Mouse (Mus musculus): ENCODE results near the gene Gm13287. TPM values are rescaled to one million over a fixed set of nuclear protein-coding genes. Genes with fewer than 3 reads are reported as not detected.
"Not testable (repeated sequence)": the region's sequence is repeated elsewhere in the genome, so short reads cannot be mapped to it uniquely, and the experiment has no call there.

Gene Gm13287
- total and polyA plus RNA-seq, 2 experiments from 2014 or later = not detected

DNA sequence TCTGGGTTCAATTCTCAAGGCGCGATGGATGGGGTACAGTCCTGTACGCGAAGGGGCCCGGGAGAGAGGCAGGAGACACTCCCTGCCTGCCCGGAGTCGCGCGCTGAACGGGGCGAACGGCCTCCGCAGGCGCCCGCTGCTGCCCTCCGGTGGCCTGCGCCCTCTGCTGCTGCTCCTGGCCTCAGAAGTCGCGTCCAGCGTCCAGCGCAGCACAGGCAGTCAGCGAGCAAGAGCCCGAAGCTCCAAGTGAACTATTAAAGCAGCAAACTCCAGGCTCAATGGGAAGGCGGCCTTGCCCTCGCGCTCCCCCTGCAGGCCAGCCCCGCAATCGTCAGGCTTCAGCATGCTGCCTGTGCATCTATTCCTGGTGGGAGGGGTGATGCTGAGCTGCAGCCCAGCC is 42.6 kb upstream of the Gm13287 start:
- WGBS = under 1% methylated on average over 23 of the region's 28 CpGs
- not testable (repeated sequence) for H3K9ac ChIP-seq (replicated peaks; ENCODE audit: low read depth, low read length); ATAC-seq (ENCODE audit: insufficient read depth, low read depth)

DNA sequence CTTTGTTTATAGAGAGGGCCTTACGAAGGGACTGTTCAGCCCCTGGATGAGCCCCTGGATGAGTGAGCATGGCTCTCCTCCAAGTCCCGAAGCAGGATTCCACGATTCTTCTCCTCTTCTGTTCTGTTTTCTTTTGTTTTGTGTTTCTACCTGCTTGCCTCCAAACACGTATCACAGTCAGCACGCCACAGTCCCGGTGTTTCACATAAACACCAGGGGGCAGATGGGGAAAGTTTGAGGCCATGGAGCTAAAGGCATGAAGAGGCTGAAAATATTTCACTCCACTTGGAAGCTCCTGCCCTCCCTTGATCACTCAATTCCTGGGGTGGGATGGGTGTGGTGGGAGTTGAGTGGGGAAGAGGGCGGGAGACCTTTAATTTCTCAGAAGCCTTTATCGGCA is 41.3 kb upstream of the Gm13287 start:
- H3K9me3 ChIP-seq (replicated peaks; ENCODE audit: control insufficient read depth, low read length); H3K36me3 ChIP-seq (replicated peaks; ENCODE audit: control insufficient read depth, insufficient read depth, low read length); H3K4me2 ChIP-seq (ENCODE audit: low read depth, low read length); H3K4me1 ChIP-seq (ENCODE audit: control insufficient read depth, insufficient read depth); ATAC-seq (ENCODE audit: insufficient read depth, low read depth); H3K4me3 ChIP-seq (ENCODE audit: low read depth, low read length); H3K27me3 ChIP-seq (ENCODE audit: control insufficient read depth, insufficient read depth, low read length); DNase-seq (ENCODE audit: low spot score); H3K9ac ChIP-seq (replicated peaks; ENCODE audit: low read depth, low read length); H3K27ac ChIP-seq (ENCODE audit: low read depth): not testable (repeated sequence)
- WGBS = 63% methylated on average over 6 of the region's 8 CpGs

More for the DNA sequence above, 42.6 kb upstream of the Gm13287 start:
- H3K27me3 ChIP-seq (ENCODE audit: control insufficient read depth, insufficient read depth, low read length); H3K36me3 ChIP-seq (replicated peaks; ENCODE audit: control insufficient read depth, insufficient read depth, low read length); H3K4me1 ChIP-seq (ENCODE audit: control insufficient read depth, insufficient read depth); H3K9me3 ChIP-seq (replicated peaks; ENCODE audit: control insufficient read depth, low read length): not testable (repeated sequence)
- peak overlapping the region; percentile 78; the same call in 1 of the 2 replicates for H3K27ac ChIP-seq (ENCODE audit: low read depth)
- peak; percentile 66 for TF ChIP-seq CTCF (IDR thresholded peaks at IDR 0.05; ENCODE audit: low read depth)
- peak; percentile 83 for DNase-seq (ENCODE audit: low spot score)
- H3K4me2 ChIP-seq (ENCODE audit: low read depth, low read length) = peak overlapping the region; percentile 37
- peak overlapping the region; percentile 37 for H3K4me3 ChIP-seq (ENCODE audit: low read depth, low read length)

- ATAC-seq (ENCODE audit: insufficient read depth, low read depth); H3K9me3 ChIP-seq (replicated peaks; ENCODE audit: control insufficient read depth, low read length); H3K27ac ChIP-seq (ENCODE audit: low read depth); H3K27me3 ChIP-seq (ENCODE audit: control insufficient read depth, insufficient read depth, low read length); DNase-seq (ENCODE audit: low spot score); H3K4me2 ChIP-seq (ENCODE audit: low read depth, low read length); H3K9ac ChIP-seq (replicated peaks; ENCODE audit: low read depth, low read length); H3K4me3 ChIP-seq (ENCODE audit: low read depth, low read length); H3K4me1 ChIP-seq (ENCODE audit: control insufficient read depth, insufficient read depth); H3K36me3 ChIP-seq (replicated peaks; ENCODE audit: control insufficient read depth, insufficient read depth, low read length): not testable (repeated sequence)
- 45% methylated on average over 8 of the region's 9 CpGs for WGBS
These were observed 40.7 kb upstream of the Gm13287 start for GRCm38 (mm10) chr4:88762341-88762740.

- H3K27ac ChIP-seq (ENCODE audit: low read depth) = peak overlapping the region; percentile 61; the same call in 1 of the 2 replicates
- H3K4me2 ChIP-seq (ENCODE audit: low read depth, low read length) = peak overlapping the region; percentile 28; the same call in 1 of the 2 replicates
- ATAC-seq (ENCODE audit: insufficient read depth, low read depth); H3K9me3 ChIP-seq (replicated peaks; ENCODE audit: control insufficient read depth, low read length); H3K9ac ChIP-seq (replicated peaks; ENCODE audit: low read depth, low read length); H3K27me3 ChIP-seq (ENCODE audit: control insufficient read depth, insufficient read depth, low read length); H3K36me3 ChIP-seq (replicated peaks; ENCODE audit: control insufficient read depth, insufficient read depth, low read length); H3K4me1 ChIP-seq (ENCODE audit: control insufficient read depth, insufficient read depth): not testable (repeated sequence)
- WGBS = 3% methylated on average over 22 of the region's 42 CpGs
- H3K4me3 ChIP-seq (ENCODE audit: low read depth, low read length) = peak overlapping the region; percentile 27
- peak; percentile 49 for TF ChIP-seq CTCF (IDR thresholded peaks at IDR 0.05; ENCODE audit: low read depth)
- peak; percentile 88 for DNase-seq (ENCODE audit: low spot score)
These were observed 39.6 kb upstream of the Gm13287 start for GRCm38 (mm10) chr4:88763384-88764018.

DNA sequence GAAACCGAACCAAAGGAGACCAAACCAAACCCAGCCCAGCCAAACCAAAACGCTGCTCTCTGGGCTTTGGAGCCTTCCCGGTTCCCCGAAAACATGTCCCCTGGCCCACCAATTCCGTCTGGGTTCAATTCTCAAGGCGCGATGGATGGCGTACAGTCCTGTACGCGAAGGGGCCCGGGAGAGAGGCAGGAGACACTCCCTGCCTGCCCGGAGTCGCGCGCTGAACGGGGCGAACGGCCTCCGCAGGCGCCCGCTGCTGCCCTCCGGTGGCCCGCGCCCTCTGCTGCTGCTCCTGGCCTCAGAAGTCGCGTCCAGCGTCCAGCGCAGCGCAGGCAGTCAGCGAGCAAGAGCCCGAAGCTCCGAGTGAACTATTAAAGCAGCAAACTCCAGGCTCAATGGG is 29.5 kb upstream of the Gm13287 start, which contains the start of gene Gm13290:
Gene Gm13290, plus strand, starts transcription at position 301 of the 400 bp plus-strand sequence.
- no CpG with 5 or more reads among the region's 32 CpGs for WGBS
- ATAC-seq (ENCODE audit: insufficient read depth, low read depth); H3K4me2 ChIP-seq (ENCODE audit: low read depth, low read length); H3K4me3 ChIP-seq (ENCODE audit: low read depth, low read length); H3K9ac ChIP-seq (replicated peaks; ENCODE audit: low read depth, low read length); H3K27ac ChIP-seq (ENCODE audit: low read depth); DNase-seq (ENCODE audit: low spot score); H3K36me3 ChIP-seq (replicated peaks; ENCODE audit: control insufficient read depth, insufficient read depth, low read length); H3K9me3 ChIP-seq (replicated peaks; ENCODE audit: control insufficient read depth, low read length); H3K4me1 ChIP-seq (ENCODE audit: control insufficient read depth, insufficient read depth); H3K27me3 ChIP-seq (ENCODE audit: control insufficient read depth, insufficient read depth, low read length): not testable (repeated sequence)

DNA sequence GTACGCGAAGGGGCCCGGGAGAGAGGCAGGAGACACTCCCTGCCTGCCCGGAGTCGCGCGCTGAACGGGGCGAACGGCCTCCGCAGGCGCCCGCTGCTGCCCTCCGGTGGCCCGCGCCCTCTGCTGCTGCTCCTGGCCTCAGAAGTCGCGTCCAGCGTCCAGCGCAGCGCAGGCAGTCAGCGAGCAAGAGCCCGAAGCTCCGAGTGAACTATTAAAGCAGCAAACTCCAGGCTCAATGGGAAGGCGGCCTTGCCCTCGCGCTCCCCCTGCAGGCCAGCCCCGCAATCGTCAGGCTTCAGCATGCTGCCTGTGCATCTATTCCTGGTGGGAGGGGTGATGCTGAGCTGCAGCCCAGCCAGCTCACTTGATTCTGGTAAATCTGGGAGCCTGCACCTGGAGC is 26.4 kb upstream of the Gm13287 start, which contains the start of gene Gm13289:
Gene Gm13289, plus strand, starts transcription at position 301 of the 400 bp plus-strand sequence.
- not testable (repeated sequence) for H3K27ac ChIP-seq (ENCODE audit: low read depth); H3K36me3 ChIP-seq (replicated peaks; ENCODE audit: control insufficient read depth, insufficient read depth, low read length); DNase-seq (ENCODE audit: low spot score); H3K9ac ChIP-seq (replicated peaks; ENCODE audit: low read depth, low read length); H3K4me2 ChIP-seq (ENCODE audit: low read depth, low read length); H3K4me1 ChIP-seq (ENCODE audit: control insufficient read depth, insufficient read depth); H3K4me3 ChIP-seq (ENCODE audit: low read depth, low read length); H3K27me3 ChIP-seq (ENCODE audit: control insufficient read depth, insufficient read depth, low read length); ATAC-seq (ENCODE audit: insufficient read depth, low read depth); H3K9me3 ChIP-seq (replicated peaks; ENCODE audit: control insufficient read depth, low read length)
- WGBS = no CpG with 5 or more reads among the region's 29 CpGs

GRCm38 (mm10) chr4:88779550-88779949 is 23.5 kb upstream of the Gm13287 start, which contains the start of gene Gm13272:
Gene Gm13272, plus strand, starts transcription at chr4:88779850.
- not testable (repeated sequence) for H3K36me3 ChIP-seq (replicated peaks; ENCODE audit: control insufficient read depth, insufficient read depth, low read length); H3K27ac ChIP-seq (ENCODE audit: low read depth); H3K4me1 ChIP-seq (ENCODE audit: control insufficient read depth, insufficient read depth); H3K4me3 ChIP-seq (ENCODE audit: low read depth, low read length); H3K9ac ChIP-seq (replicated peaks; ENCODE audit: low read depth, low read length); ATAC-seq (ENCODE audit: insufficient read depth, low read depth); DNase-seq (ENCODE audit: low spot score); H3K27me3 ChIP-seq (ENCODE audit: control insufficient read depth, insufficient read depth, low read length); H3K9me3 ChIP-seq (replicated peaks; ENCODE audit: control insufficient read depth, low read length); H3K4me2 ChIP-seq (ENCODE audit: low read depth, low read length)
- no CpG with 5 or more reads among the region's 29 CpGs for WGBS

DNA sequence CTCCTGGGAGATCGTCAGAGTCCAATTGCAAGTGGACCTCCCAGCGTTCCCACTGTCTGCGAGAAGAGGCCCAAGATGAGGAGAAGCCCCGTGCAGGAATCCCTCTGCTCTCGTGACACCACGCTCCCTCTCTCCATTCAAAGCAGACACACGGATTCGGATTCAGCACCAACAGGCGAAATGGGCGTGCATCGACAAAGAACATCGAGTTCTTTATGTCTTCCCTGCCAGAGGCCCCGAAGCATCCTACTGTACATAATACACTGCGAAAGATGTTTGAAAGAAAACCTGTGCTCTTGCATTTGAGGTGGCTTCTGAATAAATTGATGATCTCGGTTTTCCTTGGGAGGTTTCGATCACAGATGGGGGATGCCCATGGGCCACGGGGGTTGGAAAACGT is 22.7 kb upstream of the Gm13287 start:
- not testable (repeated sequence) for H3K27me3 ChIP-seq (ENCODE audit: control insufficient read depth, insufficient read depth, low read length); DNase-seq (ENCODE audit: low spot score); H3K27ac ChIP-seq (ENCODE audit: low read depth)

More for the DNA sequence above, 22.7 kb upstream of the Gm13287 start:
- H3K36me3 ChIP-seq (replicated peaks; ENCODE audit: control insufficient read depth, insufficient read depth, low read length); H3K9ac ChIP-seq (replicated peaks; ENCODE audit: low read depth, low read length); H3K4me1 ChIP-seq (ENCODE audit: control insufficient read depth, insufficient read depth); H3K9me3 ChIP-seq (replicated peaks; ENCODE audit: control insufficient read depth, low read length); H3K4me2 ChIP-seq (ENCODE audit: low read depth, low read length); ATAC-seq (ENCODE audit: insufficient read depth, low read depth); H3K4me3 ChIP-seq (ENCODE audit: low read depth, low read length): not testable (repeated sequence)
- WGBS = 48% methylated on average over 14 of the region's 18 CpGs

Data from heart, postnatal 0 days (tissue).